Mouse (Mus musculus) adrenal gland, adult 8-10 months (tissue): ENCODE measurements around the gene Dbnl. TPM values are rescaled to one million over a fixed set of nuclear protein-coding genes. Genes with fewer than 3 reads are reported as not detected.

Source experiments
- DNase-seq: peaks from one replicate; pipeline ENCODE4 v3.0.0; 2022
- total RNA-seq, 4 experiments: library from RNA; stranded (reverse); gene quantifications; 2 replicates each; pipeline ENCODE4 v1.2.4; 2022

Gene Dbnl
- total RNA-seq, 4 experiments from 2014 or later, result 70.7 to 98.8 (median 74.0) TPM

DNA sequence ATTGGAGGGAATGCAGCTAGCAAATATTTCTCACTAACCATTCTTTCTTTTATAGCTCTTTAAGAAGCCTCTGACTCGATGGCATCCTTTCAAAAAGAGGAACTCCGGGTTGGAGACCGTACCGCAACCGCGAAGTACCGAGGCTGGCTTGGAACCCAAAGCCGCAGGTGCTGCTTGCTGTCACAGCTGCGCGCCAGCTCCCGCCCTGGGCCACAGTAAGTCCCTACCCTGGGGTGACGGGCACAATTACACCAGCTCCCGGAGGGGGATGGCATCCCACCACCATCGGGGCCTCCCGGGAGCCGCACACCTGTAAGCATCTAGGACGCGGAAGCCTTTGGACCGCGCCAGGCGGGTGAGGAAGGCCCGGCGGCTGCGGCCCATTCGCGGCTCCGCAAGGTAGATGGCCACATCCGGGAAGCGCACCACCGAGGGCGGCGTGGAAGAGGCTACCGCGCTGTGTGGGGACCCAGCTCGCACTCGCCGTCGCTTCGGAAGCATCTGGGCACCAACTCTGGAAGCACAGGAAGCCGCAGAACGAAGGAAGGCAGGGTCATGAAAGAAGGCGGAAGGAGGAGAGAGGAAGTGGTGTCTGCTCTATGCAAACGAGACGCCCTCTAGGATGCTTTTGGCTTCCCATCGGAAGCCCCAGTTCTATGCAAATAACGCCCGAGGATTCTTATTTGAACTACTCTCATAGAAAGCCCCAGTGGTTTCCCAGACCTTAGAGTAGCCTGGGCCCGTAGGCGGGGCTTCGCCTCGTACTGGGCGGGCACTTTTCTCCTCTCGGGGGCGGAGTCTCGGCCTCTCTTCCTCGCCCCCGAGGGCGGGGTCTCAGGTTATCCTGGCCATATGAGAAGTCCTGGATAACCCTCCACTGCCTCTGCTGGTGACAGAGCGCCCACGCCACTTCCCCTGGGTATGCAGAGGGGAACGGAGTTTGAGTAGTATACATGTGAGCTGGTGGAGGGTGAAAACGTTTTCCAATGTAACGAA is 49.3 kb downstream of the Dbnl start, which contains the start of gene Polm:
Gene Polm, minus strand, starts transcription at position 766 of the 996 bp plus-strand sequence.
- peak; percentile 90 for DNase-seq

DNA sequence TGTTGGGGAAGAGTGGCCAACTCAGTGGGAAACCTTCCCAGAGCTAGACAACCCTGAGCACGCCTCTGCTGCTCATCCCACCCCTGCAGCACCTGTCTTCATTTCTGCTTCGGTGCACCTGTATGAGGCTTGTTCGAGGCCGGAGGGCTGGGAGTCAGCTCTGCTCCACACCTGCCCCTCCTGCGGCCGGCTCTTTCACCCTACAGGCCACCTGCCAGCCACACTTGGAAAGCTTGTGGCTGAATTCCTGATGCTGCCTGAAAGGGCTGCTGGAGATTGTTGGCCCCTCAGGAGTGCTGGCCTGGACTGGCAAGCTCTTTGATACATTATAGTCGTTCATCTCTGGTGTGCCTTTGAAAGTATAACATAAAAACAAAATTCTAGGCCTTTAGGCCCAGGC is 52.1 kb downstream of the Dbnl start:
- DNase-seq, result no peak

DNA sequence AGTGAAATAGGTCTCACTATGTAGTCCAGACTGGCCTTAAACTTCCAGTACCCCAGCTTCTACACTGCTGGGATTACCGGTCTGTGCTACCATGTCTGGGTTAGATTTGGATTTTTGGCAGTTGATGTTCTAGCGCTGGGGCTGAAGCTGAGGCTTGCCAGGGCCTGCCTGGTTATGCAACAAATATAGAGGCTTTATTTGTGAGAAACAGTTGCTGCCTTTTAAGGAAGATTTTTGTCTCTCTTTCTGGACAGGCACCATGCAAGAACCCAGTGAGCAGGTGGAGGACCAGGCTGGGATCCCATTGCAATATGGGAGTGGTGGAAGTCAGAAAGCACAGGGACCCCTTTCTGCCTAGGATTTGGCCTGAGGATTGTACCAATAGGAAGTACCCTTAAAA is 53.5 kb downstream of the Dbnl start:
- no peak for DNase-seq

GRCm38 (mm10) chr11:5843131-5843530 is 54.8 kb downstream of the Dbnl start:
- DNase-seq, result no peak

- no peak for DNase-seq
Measured at GRCm38 (mm10) chr11:5846639-5847345, 58.5 kb downstream of the Dbnl start.

DNA sequence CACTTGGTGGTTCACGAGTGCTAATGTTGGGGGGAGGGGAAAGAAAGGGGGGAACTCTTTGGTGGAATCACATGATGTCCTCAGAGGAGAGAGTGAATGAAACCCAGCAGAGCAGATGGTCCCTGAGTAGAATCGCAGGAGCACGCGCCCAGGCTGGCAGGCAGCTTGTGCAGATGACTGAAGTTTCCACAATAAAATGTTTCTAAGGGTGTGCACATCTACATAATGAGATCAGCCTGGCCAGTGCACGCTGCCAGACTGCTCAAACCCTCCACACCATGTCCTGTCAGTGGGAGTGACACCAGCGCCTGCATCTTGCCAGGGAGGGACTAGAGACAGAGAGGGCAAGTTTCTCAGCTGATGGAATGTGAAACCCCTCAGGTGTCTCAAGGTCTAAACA is 60.5 kb downstream of the Dbnl start:
- no peak for DNase-seq

DNA sequence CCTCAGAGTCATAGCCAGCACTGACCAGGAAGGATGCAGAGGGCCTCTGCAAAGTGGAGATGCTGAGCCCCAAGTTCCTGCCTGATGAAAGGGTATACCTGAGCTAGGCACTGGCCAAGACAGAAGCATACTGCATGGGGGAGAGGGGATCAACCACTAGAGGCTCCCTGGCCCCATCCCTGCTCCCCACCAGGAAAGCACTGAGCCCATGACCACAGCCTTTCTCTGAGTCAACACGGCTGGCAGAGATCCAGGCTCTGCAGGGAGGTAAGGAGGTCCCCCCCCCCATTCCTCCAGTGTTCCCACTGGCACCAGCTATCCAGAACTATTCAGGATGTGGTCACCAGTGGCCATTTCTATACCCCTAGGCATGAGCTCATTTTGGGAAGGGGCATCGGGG is 61.0 kb downstream of the Dbnl start:
- no peak for DNase-seq

- DNase-seq, result no peak
Measured at GRCm38 (mm10) chr11:5850452-5850851, 62.2 kb downstream of the Dbnl start.

Other genes starting within 250 kb of the Dbnl start
- gene Ccdc117, start 246.3 kb upstream of the Dbnl start, total RNA-seq, result 10 to 100 TPM; 23.8 to 34.9 (median 28.8) TPM
- gene Ankrd36, start 218.8 kb upstream of the Dbnl start, total RNA-seq, result not detected
- gene Mrps24, start 72.8 kb upstream of the Dbnl start, total RNA-seq, result 100 to 1,000 TPM; 102 to 222 (median 154) TPM
- 10 to 100 TPM; 63.6 to 83.8 (median 65.6) TPM for gene Urgcp, start 26.1 kb upstream of the Dbnl start, total RNA-seq
- gene Pgam2, start 15.2 kb downstream of the Dbnl start, total RNA-seq, result not detected
- 10 to 100 TPM in 2 of 4 experiments, 1 to 10 TPM in 2; 8.0 to 14.7 (median 11.5) TPM for gene Polm, start 49.5 kb downstream of the Dbnl start, total RNA-seq
- gene Aebp1, start 73.5 kb downstream of the Dbnl start, total RNA-seq, result 100 to 1,000 TPM; 443 to 768 (median 514) TPM
- gene Pold2, start 89.8 kb downstream of the Dbnl start, total RNA-seq, result 10 to 100 TPM; 39.6 to 67.0 (median 51.5) TPM
- gene Myl7, start 110.3 kb downstream of the Dbnl start, total RNA-seq, result under 1 TPM in 1 of 4 experiments, not detected in 3; 0.73 TPM
- gene Gck, start 161.6 kb downstream of the Dbnl start, total RNA-seq, result 1 to 10 TPM; 2.8 to 5.4 (median 4.0) TPM
- 10 to 100 TPM; 73.5 to 98.2 (median 85.7) TPM for gene Ykt6, start 167.2 kb downstream of the Dbnl start, total RNA-seq